Mouse (Mus musculus) megakaryocyte progenitor cell, adult 5-6 weeks (primary cell): ENCODE data around the gene Parp16. TPM values are rescaled to one million over a fixed set of nuclear protein-coding genes. Genes with fewer than 3 reads are reported as not detected.
"Not testable (repeated sequence)": the region's sequence is repeated elsewhere in the genome, so short reads cannot be mapped to it uniquely, and the experiment has no call there.

Experiments
- ATAC-seq: replicated peaks from 2 replicates; pipeline ENCODE4 v1.8.0; 2016; ENCODE audit warnings: mild to moderate bottlenecking, moderate TSS enrichment, inconsistent platforms; ENCODE audit not compliant: poor library complexity
- total RNA-seq, 2 experiments: library from RNA; stranded (forward) in 1 of 2; stranded (reverse) in 1 of 2; fragments of 157-497, 149-512 nt in 1 of 2; fragments of 200-1000 nt in 1 of 2; gene quantifications; 2 replicates each; pipeline versions ENCODE4 v1.2.3 to v1.2.4; 2015 to 2017

Parp16 gene
- total RNA-seq, 2 experiments from 2014 or later, result 2.8 to 3.3 TPM

DNA sequence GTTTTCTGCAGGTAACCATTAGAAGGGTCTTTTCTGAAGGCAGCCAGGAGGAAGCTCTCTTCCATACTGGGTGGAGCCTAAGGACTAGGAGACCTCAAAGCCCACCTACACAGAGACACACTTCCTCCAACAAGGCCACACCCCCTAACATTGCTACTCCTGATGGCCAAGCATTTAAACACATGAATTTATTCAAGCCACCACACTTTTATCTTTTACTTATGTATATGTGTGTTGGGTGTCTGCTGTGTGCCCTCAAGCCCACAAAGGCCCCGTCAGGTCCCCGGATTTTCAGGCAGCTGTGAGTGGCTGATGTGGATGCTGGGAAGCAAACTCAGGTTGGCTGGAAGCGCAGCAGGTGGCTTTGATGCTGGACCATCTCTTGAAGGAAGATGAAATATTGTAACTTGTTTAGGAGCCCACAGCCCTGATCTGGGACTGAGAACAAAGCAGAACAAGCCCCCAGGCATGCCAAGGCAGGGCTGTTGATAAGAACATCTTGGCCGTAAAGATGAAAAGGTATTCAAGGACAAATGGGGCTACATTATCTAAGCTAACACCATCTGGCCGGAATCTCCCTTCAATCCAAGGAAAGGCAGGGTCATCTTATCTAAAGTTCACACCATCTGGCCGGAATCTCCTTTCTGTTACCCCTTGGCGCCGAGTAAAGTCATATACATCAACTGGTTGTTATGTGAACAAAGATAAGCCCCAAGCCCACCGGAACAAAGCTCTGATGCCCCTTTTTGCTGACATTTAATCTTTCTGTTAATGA lies 12.1 kb downstream of the Parp16 start:
- not testable (repeated sequence) for ATAC-seq

GRCm38 (mm10) chr9:65208293-65209179 lies 13.4 kb downstream of the Parp16 start:
- no peak for ATAC-seq

DNA sequence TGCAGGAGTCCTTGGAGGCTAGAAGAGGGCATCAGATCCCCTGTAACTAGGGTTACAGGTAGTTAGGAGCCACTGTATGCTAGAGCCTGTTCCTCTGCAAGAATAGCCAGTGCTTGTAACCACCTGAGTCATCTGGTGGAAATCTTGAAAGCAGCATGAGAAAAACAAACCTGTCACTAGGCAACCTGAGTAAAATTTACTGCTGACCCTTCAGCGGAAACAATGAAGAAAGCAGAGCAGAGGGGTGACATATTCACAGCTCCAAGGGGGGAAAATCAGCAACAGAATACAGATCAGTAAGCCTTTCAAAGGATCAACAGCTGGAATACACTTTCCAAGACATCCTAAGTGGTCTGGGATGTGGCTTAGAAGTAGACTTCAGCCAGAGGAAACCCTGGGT lies 16.4 kb downstream of the Parp16 start:
- no peak for ATAC-seq

DNA sequence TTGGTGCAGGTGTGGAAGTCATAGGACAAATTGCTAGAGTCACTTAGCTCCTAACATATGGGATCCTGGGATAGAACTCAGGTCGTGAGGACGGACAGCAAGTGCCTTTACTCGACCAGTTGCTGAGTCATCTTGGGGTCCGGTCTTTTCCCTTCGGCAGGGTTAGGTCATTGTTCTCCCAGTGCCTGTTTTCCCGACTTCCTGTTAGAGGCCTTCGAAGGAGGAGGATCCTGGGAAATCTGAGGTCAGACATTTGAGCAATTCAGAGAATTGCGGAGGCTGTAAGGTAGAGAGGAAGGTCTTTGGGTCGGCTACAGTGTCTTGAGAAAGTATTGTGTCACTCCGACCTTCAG lies 19.2 kb downstream of the Parp16 start:
- no peak; the same call in 1 of the 2 replicates for ATAC-seq

DNA sequence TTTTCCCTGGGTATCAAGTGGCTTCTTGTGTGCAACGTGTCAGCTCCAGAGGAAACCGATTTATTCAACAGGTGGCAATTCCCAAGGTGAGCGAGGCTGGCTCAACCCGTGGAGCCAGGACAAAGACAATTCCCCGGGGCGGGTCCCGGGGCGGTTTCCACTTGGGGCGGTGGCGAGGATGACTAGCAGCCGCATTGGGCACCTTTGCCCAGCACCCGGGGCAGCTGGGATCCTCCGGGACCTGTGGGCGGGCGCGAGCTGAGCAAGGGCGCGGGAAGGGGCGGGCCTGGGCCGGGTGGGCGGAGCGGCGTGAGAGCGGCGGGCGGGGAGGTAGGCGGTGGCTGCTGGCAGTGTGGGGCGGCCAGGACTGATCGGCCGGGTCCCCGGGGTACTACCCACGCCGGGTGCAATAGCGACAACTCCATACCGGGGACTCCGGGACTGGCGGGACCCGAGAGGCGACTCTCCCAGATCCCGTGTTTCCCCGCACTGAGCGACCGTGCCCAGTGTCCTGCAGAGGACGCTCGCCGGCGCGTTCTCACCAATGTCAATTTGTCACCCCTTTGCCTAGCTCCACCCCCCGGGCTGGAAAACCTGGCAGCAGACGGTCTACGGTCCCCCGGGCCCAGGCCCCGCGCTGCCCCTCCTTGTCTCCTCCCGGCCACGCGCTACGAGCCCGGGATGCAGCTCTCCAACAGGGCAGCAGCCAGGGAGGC lies 19.8 kb downstream of the Parp16 start:
- ATAC-seq, result peak; percentile 72

GRCm38 (mm10) chr9:65215494-65216126 lies 20.5 kb downstream of the Parp16 start:
- ATAC-seq, result peak; percentile 71

DNA sequence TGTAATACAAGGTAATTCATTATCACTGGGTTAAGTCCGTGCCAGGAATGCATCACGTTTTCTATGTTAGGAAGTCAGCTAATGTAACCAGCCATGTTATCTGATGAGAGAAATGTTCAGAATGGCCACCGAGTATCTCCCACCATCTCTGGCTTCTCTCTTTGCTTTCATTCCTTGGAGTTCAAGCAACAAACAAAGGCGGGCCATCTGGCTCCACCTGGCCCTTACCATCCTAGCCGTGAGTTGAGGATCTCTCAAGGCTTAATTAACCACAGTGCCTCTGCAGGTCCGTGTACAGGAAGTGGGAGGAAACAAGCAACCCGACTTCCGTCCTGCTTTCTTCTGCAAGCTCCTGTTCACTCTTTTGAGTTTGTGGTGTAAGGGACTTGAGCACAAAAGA lies 21.8 kb downstream of the Parp16 start:
- ATAC-seq, result 0 out of 2 replicates have a peak, but pooled peaks have one; percentile 15

- peak; percentile 4 for ATAC-seq
These were observed 22.5 kb downstream of the Parp16 start for GRCm38 (mm10) chr9:65217661-65218060.

GRCm38 (mm10) chr9:65218916-65219315 lies 23.8 kb downstream of the Parp16 start:
- no peak for ATAC-seq

- ATAC-seq, result not testable (repeated sequence)
These were observed 25.2 kb downstream of the Parp16 start for GRCm38 (mm10) chr9:65220398-65220797.

- ATAC-seq, result no peak
These were observed 28.8 kb downstream of the Parp16 start for GRCm38 (mm10) chr9:65223927-65224326.

GRCm38 (mm10) chr9:65225795-65226194 lies 30.6 kb downstream of the Parp16 start:
- ATAC-seq, result no peak

DNA sequence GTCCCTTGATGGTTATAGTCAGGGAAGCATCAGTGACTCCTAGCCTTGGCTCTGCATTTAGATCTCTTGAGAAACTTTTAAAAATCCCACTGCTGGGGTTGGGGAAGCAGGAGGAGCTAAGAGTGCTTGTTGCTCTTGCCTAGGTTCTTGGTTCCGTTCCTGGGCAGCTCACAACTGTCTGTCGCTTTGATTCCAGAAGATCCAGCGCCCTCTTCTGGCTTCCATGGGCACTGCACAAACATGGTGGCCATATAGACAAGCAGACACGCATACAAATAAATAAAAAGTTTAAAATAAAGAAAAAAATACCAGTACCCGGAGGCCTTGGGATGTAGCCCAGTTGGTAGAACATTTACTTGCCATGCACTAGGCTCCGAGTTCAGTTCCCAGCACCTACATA lies 35.1 kb downstream of the Parp16 start:
- peak; percentile 46; the same call in 1 of the 2 replicates for ATAC-seq

GRCm38 (mm10) chr9:65231284-65231683 lies 36.1 kb downstream of the Parp16 start:
- ATAC-seq, result no peak

GRCm38 (mm10) chr9:65233243-65233985 lies 38.3 kb downstream of the Parp16 start:
- ATAC-seq, result no peak

GRCm38 (mm10) chr9:65234734-65235133 lies 39.6 kb downstream of the Parp16 start:
- ATAC-seq, result no peak

DNA sequence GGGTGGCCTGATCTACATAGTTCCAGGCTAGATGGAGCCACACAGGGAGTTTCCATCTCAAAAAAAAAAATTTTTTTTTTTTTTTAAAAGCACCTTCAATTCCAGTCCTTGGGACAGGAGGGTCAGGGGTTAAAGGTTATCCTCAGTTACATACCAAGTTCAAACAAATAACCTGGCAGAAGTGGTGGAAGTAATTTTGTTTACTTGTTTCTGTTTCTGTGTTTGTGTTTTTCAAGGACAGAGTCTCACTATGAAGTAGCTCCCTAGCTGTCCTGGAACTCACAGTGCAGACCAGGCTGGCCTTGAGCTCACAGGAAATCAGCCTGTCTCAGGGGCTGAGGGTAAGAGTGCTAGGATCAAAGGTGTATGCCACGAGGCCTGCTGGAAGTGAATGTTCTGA lies 40.4 kb downstream of the Parp16 start:
- ATAC-seq, result no peak

DNA sequence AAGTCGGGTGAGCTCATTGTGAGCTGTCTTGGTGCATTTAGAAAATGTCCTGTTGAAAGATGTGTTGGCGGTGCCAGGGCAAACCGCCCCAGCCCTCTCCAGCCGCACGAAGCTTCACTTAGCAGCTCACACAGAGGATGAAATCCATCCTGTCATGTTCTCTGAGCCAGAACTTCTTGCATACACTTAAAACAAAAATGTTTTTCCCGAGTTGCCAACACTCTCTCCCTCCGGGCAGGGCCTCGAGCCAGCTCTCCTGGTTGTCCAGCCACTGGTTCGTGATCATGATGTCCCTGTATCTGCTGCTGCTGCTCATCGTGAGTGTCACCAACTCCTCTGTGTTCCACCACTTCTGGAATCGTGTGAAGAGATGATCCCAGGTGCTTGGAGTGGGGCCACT lies 42.5 kb downstream of the Parp16 start:
- no peak for ATAC-seq

GRCm38 (mm10) chr9:65238191-65238760 lies 43.1 kb downstream of the Parp16 start:
- no peak for ATAC-seq

DNA sequence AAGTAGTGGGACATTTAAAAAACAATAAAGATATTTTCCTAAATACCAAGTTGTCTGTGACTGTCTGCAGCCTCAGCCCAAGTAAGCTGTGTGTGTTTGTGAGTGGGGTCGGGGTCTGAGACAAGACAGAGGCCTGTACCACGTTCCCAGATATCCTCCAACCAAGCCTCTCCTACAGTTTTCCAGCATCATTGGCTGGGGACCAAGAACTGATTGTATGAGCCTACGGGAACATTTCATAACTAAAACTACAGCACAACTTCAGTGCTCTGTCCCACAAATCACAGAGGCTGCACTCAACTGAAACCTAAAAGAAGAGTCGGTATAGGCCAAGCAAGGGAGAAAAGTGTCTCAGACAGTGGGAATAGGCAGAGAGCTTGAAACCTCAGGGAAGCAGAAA lies 44.0 kb downstream of the Parp16 start:
- no peak for ATAC-seq
